Mouse (Mus musculus) bone marrow, adult 2 months (tissue): ENCODE data around the gene Npy.

Experiments used
- CTCF ChIP-seq: fragments of 200-500 bp; IDR thresholded peaks from 2 replicates; pipeline ENCODE4 v1.5.1; 2011; ENCODE audit warnings: low read length, control low read depth; ENCODE audit not compliant: control insufficient read depth, insufficient read depth
- POLR2A ChIP-seq: fragments of 200-500 bp; IDR thresholded peaks from 2 replicates; pipeline ENCODE4 v1.6.1; 2011; ENCODE audit warnings: low read depth, mild to moderate bottlenecking, control low read depth, low read length, borderline replicate concordance; ENCODE audit not compliant: control insufficient read depth

DNA sequence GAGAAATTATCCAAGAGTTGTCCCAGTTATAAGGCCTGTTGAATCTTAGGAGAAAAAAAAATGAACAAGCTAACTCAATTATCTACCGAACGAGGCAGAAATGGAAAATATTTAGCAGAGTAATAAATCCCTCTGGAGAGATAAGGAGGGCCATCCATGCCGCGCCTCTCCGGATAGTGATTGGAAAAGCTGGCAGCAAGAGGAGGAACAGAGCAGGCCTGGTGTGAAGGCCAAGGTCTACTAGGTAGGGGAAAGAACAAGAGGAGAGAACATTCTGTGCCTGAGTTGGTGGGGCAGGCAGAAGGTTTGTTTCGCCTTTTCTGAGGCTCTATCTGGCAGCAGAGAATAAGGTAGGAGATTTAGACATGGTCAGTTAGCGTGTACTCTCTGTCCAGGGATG lies 39.8 kb upstream of the Npy start:
- TF ChIP-seq POLR2A: no peak
- TF ChIP-seq CTCF: no peak
